Mouse (Mus musculus): ENCODE data around the gene Eme2. TPM values are rescaled to one million over a fixed set of nuclear protein-coding genes. Genes with fewer than 3 reads are reported as not detected.

Eme2 gene
- total RNA-seq, 2 experiments from 2014 or later, result 11.8 to 13.7 TPM

DNA sequence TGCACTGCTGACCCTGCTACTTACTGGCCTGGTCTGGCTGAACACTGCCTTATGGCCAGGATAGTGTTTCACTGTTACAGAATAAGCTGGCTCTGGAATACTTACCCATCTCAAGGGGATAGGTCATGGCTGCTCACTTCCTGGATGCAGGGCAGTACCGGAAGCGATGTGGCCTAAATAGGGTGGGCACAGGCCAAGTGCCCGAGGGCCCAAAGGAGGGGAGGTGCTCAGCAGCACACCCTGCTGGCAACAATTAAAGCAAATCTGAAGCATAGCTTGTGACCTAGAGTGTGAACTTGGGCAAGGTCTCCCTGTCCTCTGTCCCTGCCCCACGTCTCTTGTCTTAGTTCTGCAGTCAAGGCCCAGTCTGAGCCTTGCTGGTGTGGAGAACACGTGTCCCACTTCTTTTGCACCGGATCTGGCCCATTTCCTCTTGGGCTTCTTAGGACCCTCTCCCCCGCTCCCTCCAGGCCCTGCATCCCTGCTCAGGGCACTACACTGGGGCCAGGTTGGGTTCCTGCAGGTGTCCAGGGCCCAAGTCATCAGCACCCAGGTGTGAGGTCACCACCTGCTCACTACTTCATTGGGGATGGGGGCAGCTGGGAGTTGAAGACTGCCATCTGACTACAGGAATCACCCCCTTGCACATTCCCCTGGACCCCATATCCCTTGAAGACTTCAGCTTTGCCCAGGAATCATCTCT is 13.0 kb downstream of the Eme2 start:
- no peak for ATAC-seq (replicated peaks; ENCODE audit: low FRiP score, low TSS enrichment, poor library complexity, severe bottlenecking)

- ATAC-seq (replicated peaks; ENCODE audit: low FRiP score, low TSS enrichment, poor library complexity, severe bottlenecking), result no peak
These were observed 16.4 kb downstream of the Eme2 start for GRCm38 (mm10) chr17:24878531-24878930.

GRCm38 (mm10) chr17:24878117-24878397 is 16.8 kb downstream of the Eme2 start:
- ATAC-seq (replicated peaks; ENCODE audit: low FRiP score, low TSS enrichment, poor library complexity, severe bottlenecking), result no peak

- no peak for ATAC-seq (replicated peaks; ENCODE audit: low FRiP score, low TSS enrichment, poor library complexity, severe bottlenecking)
These were observed 17.4 kb downstream of the Eme2 start for GRCm38 (mm10) chr17:24877336-24878116.

DNA sequence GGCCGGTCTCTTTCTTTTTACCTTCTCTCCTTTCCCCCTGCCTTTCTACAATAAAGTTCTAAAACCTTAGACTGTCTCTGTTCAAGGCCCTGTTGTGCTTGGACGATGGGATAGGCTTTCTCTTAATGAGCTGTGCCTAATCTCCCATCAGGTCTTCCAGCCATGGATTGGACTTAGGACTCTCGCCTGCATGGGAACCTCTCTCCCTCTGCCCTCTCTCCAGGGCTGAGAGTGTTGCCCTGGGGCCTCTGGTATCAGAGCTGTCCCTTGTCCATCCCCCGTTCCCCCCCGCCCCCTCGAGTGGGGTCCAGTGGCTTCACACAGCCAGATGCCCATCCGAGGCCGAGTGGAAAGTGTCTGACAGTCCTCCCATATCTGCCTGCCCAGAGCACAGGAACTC is 19.9 kb downstream of the Eme2 start:
- ATAC-seq (replicated peaks; ENCODE audit: low FRiP score, low TSS enrichment, poor library complexity, severe bottlenecking), result no peak

DNA sequence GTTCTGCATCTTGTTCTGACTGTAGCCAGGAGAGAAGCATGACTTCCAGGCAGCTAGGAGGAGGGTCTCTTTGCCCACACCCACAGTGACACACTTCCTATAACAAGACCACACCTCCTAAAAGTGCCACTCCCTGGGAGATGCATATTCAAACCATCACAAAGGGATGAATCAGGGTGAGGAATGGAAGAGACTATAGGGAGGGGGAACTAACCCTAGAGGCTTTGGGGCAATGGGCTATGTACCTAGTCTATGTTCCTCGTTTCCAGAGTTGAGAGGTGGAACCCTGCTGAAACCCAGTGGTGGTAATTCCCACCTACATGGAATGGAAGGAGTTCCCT is 20.5 kb downstream of the Eme2 start:
- ATAC-seq (replicated peaks; ENCODE audit: low FRiP score, low TSS enrichment, poor library complexity, severe bottlenecking), result no peak

DNA sequence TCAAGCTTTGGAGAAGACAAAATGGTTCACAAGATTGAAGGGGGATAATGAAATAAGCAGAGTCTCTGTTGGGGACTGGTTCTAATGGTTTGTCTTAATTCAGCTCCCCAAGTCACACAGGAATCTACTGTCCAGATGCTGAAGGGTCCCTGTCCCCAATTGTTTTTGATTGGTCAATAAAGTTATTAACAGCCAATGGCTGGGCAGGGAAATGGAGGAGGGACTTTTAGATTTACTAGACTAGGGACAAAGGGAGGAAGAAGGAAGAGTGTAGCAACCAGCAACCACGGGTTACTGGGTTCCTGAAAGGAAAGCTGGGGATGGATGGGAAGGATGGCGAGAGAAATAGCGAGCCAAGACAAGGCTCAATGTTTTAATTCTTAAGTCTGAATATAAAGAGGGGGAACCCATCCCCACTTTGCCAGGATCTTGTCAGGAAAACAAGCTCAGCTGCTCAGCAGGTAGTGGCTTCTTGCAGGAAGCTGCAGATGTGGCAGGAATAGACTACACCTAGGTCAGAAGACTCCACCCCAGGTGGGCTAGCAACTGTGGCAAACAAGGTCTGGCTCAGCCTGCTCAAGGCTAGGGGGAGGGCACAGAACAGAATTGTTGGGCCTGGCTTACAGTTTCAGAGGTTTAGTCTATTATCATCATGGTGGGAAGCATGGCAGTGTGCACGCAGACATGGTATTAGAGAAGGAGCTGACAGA is 21.0 kb downstream of the Eme2 start:
- no peak for ATAC-seq (replicated peaks; ENCODE audit: low FRiP score, low TSS enrichment, poor library complexity, severe bottlenecking)

DNA sequence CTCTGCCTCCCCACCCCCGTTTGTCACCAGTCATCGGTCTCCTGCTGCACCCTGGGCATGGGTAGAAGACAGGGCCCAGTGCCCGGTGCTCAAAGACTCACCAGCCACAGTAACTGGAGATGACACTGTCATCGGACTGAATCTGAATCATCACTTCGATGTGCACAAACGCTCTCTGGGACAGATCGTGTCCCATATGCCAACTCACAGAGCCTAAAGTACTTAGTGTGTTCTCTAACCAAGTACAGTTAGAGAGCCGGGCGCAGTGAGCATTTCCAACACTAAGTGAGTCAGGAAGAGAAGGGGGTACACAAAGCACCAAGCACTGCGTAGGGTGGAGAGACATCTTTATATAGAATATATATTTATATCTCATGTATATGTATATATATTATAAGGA is 27.0 kb downstream of the Eme2 start:
- no peak for ATAC-seq (replicated peaks; ENCODE audit: low FRiP score, low TSS enrichment, poor library complexity, severe bottlenecking)

DNA sequence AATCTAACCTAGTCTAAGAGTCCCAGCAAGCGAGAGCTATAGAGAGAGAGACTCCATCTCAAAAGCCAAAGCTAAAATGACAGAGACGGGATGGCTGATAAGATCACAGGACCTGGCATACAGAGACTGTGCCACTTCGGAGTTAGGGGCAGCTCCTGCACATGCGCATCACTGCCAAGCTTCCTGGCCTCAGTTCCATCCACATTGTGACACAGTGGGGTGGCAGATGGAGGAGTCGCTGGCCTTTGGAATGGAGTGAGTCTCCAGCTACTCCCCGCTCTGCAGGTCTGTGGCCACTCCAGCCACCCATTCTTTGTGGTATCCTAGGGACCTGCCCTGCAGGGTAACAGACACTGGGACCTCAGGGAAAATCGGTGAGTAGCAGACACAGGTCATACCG is 29.1 kb downstream of the Eme2 start, which contains the start of gene Igfals:
Gene Igfals, plus strand, starts transcription at position 222 of the 400 bp plus-strand sequence.
- ATAC-seq (replicated peaks; ENCODE audit: low FRiP score, low TSS enrichment, poor library complexity, severe bottlenecking), result no peak

DNA sequence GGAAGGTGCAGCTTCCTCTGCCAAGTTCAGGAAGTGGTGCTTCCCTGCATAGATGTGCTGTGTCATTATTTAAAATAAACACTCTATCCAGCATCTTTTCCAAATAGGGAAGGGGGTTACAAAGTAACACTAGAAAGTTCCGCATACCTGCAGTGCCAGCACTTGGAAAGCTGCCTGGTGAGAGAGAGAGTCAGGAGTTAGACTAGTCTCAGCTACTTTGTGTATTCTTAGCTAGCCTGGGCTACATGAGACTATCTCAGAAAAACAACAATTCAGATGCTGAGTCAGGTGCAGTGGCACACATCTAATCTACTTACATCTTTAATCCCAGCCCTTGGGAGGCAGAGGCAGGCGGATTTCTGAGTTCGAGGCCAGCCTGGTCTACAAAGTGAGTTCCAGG is 33.1 kb downstream of the Eme2 start:
- no peak for ATAC-seq (replicated peaks; ENCODE audit: low FRiP score, low TSS enrichment, poor library complexity, severe bottlenecking)

- peak; percentile 71 for ATAC-seq (replicated peaks; ENCODE audit: low FRiP score, low TSS enrichment, poor library complexity, severe bottlenecking)
These were observed 34.8 kb downstream of the Eme2 start for GRCm38 (mm10) chr17:24860076-24860475.

DNA sequence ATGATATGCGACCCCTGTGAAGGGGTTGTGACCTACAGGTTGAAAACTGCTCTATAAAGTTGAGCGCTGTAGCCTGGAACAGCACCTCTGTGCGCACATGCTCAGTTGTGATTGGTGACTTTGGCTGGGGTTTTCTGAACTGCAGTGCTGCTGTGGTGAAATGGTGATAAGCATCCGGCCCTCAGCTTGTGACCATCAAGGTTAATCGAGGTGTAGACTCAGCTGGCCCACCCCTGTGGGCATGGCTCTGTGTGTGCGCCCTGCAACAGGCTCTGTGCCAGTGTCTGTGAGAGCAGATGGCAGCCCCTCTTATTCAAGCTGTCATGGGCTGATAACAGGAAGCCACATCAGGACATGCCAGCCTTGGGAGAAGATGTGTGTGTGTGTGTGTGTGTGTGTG is 35.9 kb downstream of the Eme2 start:
- ATAC-seq (replicated peaks; ENCODE audit: low FRiP score, low TSS enrichment, poor library complexity, severe bottlenecking), result peak; percentile 93

- ATAC-seq (replicated peaks; ENCODE audit: low FRiP score, low TSS enrichment, poor library complexity, severe bottlenecking), result no peak
These were observed 36.9 kb downstream of the Eme2 start for GRCm38 (mm10) chr17:24857831-24858470.

DNA sequence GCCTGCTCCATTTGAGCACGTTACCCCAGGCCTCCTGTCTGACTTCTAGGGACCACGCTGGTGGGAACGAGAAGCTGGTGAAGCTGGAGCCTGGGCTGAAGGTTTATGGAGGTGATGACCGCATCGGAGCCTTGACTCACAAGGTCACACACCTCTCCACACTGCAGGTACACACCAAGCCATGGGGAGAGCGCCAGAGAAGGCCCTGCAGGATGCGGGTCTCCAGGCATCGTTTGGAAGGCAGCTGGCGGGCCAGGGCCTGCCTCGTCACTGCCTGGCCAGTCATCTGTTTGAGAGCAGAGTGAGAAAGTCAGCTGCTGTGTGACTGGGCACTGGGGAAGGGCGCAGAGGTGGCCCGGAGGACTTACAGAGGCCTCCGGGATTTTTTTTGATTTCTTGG is 38.3 kb downstream of the Eme2 start:
- no peak for ATAC-seq (replicated peaks; ENCODE audit: low FRiP score, low TSS enrichment, poor library complexity, severe bottlenecking)

- no peak for ATAC-seq (replicated peaks; ENCODE audit: low FRiP score, low TSS enrichment, poor library complexity, severe bottlenecking)
These were observed 38.9 kb downstream of the Eme2 start for GRCm38 (mm10) chr17:24855838-24856464.

- ATAC-seq (replicated peaks; ENCODE audit: low FRiP score, low TSS enrichment, poor library complexity, severe bottlenecking), result no peak
These were observed 43.3 kb downstream of the Eme2 start for GRCm38 (mm10) chr17:24851381-24852125.

- no peak for ATAC-seq (replicated peaks; ENCODE audit: low FRiP score, low TSS enrichment, poor library complexity, severe bottlenecking)
These were observed 44.1 kb downstream of the Eme2 start for GRCm38 (mm10) chr17:24850773-24851127.

DNA sequence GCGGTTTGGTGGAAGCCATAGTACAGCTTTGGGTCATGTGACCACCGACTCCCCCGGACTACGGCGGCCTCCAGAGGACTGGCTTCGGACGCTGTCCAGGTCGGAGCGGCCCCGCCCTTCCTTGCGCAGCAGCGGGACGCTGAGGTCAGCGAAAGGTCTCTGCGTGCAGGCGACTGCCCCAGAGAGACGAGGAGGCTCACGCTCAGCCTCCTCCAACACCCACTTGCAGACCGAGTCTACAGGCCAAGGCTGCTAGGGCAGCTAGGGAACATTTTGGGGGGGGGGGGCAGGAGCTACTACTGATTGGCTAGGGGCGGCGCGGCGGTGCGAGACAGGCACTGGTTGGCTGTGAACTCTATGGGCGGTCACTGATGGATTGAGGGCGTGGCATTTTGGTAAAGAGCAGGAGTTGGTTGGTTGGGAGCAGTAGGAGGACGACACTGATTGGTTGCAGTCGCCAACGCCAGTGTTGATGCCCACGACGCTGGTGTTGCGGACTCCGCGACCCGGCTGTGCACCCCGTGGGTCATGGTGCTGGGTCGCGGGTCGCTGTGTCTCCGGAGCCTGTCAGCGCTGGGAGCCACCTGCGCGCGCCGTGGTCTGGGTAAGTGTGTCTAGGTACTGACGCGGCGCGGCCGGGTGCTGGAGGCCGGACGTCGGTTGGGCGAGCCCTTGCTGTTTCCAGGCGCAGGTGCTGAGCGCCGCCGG is 44.7 kb downstream of the Eme2 start, which contains the start of gene Fahd1:
Gene Fahd1, minus strand, starts transcription at position 300 of the 708 bp plus-strand sequence.
- ATAC-seq (replicated peaks; ENCODE audit: low FRiP score, low TSS enrichment, poor library complexity, severe bottlenecking), result peak; percentile 96

DNA sequence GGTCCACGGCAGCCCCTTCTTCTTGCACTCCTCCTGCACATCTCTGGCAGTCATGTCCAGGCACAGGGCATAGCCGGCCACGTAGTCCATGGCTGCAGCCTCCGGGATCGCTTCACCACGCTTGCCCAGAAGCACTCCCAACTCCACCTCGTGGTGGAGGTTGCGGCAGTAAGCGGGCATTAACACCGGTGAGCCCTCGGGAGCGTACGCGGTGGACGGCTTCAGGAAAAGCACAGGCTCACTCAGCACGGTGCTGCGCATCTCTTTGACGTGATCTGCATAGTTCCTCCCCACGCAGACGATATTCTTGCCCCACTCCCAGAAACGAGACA is 45.2 kb downstream of the Eme2 start:
- ATAC-seq (replicated peaks; ENCODE audit: low FRiP score, low TSS enrichment, poor library complexity, severe bottlenecking), result no peak; the same call in none of the 2 replicates
